Mouse (Mus musculus) cerebellum, adult 18-20 months (tissue): ENCODE data around the gene Zfp622.
"Not testable (repeated sequence)": the region's sequence is repeated elsewhere in the genome, so short reads cannot be mapped to it uniquely, and the experiment has no call there.

Experiments
- DNase-seq, 2 experiments: peaks; one replicate each; pipeline ENCODE4 v3.0.0; 2021

Gene Zfp622

GRCm38 (mm10) chr15:25972758-25973157, 11.4 kb upstream of the Zfp622 start:
- DNase-seq: no peak

GRCm38 (mm10) chr15:25974352-25974751, 9.8 kb upstream of the Zfp622 start:
- no peak for DNase-seq

- no peak for DNase-seq
Observed at GRCm38 (mm10) chr15:25975810-25976209, 8.4 kb upstream of the Zfp622 start.

- DNase-seq: not testable (repeated sequence)
Observed at GRCm38 (mm10) chr15:25983614-25984013, 552 bp upstream of the Zfp622 start.

- no peak for DNase-seq
Observed at GRCm38 (mm10) chr15:25984734-25985492, 747 bp downstream of the Zfp622 start.

GRCm38 (mm10) chr15:25992992-25993727, 9.0 kb downstream of the Zfp622 start:
- peak; percentile 58 to 59 for DNase-seq

- DNase-seq: no peak
Observed at GRCm38 (mm10) chr15:25995521-25995920, 11.4 kb downstream of the Zfp622 start.

GRCm38 (mm10) chr15:25999545-25999944, 15.4 kb downstream of the Zfp622 start:
- DNase-seq: not testable (repeated sequence)

GRCm38 (mm10) chr15:26008621-26009020, 24.5 kb downstream of the Zfp622 start:
- DNase-seq: no peak

GRCm38 (mm10) chr15:26012891-26013290, 28.7 kb downstream of the Zfp622 start:
- no peak for DNase-seq

- DNase-seq: no peak
Observed at GRCm38 (mm10) chr15:26015979-26016665, 32.0 kb downstream of the Zfp622 start.

- DNase-seq: no peak
Observed at GRCm38 (mm10) chr15:26021721-26022120, 37.6 kb downstream of the Zfp622 start.

GRCm38 (mm10) chr15:26022636-26023035, 38.5 kb downstream of the Zfp622 start:
- DNase-seq: no peak

- no peak for DNase-seq
Observed at GRCm38 (mm10) chr15:26031692-26032091, 47.5 kb downstream of the Zfp622 start.

- no peak for DNase-seq
Observed at GRCm38 (mm10) chr15:26040567-26040966, 56.4 kb downstream of the Zfp622 start.

GRCm38 (mm10) chr15:26041196-26041947, 57.2 kb downstream of the Zfp622 start:
- no peak for DNase-seq
